Mouse (Mus musculus) 416B (cell line): ENCODE results near the gene Olfr332.
A peak's percentile ranks its signal among the peaks of the same experiment; 100 is the strongest.
"Not testable (repeated sequence)": the region's sequence is repeated elsewhere in the genome, so short reads cannot be mapped to it uniquely, and the experiment has no call there.

ENCODE experiments used
- DNase-seq: peaks from one replicate; pipeline ENCODE4 v3.0.0; 2011; ENCODE audit warnings: low read depth

Olfr332 gene

GRCm38 (mm10) chr11:58492455-58492854, at the start of gene Olfr332:
TSS of gene Olfr332 (minus strand) at chr11:58492555.
- no peak for DNase-seq

DNA sequence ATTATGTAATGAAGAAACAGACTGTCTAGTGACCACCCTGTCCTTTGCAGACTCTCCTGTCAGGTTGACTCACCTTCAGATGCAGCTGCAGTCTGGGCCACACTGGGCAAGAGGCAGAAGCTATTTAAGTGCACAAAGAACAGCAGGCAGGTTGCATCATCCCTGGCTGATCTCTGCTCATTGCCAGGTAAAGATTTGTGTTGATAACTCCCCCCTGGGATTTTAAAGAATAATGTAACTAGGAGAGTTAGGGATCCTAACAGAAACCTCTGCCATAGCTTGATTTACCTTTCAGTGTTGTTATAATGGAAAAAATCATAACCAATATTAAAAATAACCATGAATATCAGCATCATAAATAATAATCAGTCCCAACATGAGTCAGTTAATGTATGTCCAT, 42.4 kb upstream of the Olfr332 start, which contains the start of gene Olfr330:
Gene Olfr330, minus strand, starts transcription at position 101 of the 400 bp plus-strand sequence.
- not testable (repeated sequence) for DNase-seq

GRCm38 (mm10) chr11:58519756-58520155, 27.4 kb upstream of the Olfr332 start:
- not testable (repeated sequence) for DNase-seq

GRCm38 (mm10) chr11:58518916-58519315, 26.6 kb upstream of the Olfr332 start:
- not testable (repeated sequence) for DNase-seq

GRCm38 (mm10) chr11:58509058-58509457, 16.7 kb upstream of the Olfr332 start:
- not testable (repeated sequence) for DNase-seq

DNA sequence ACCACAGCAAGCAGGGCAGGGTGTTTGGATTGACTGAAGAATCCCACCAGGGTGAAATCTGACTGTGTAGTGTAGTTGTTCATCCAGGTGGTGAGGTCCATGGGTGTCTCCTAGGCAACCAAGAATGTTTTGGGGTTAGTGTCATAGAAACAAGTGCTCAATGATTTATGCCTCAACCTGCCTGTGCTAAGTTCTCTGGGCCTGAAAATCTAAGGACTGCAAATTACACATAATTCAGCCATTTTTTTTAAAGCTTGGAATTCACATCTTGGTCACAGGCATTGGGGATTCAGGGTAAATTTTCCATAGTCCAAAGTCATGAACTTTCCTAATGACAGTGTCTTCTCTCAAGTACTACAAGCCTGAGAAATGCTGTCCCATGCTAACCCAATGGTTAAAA, 10.1 kb upstream of the Olfr332 start, which contains the start of gene Olfr331:
Gene Olfr331, minus strand, starts transcription at position 101 of the 400 bp plus-strand sequence.
- not testable (repeated sequence) for DNase-seq

DNA sequence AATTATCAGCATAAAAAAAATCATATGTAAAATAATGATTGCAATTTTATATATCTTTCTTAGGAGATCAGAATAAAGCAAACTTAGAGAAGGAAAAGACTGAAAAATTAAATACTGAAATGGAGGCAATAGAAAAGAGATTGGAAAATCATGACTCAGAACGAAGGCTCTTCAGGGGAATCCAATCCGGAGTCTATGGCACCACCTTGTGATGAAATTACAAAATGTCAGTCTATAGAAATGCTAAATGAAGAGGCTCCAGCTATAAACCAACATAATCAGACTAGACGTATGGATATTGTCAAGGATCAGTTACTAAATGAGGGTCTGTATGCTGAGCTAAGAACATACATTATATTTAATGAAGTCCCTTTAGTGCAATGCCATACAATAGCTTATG, 6.9 kb upstream of the Olfr332 start:
- peak; percentile 24 for DNase-seq

- no peak for DNase-seq
These were observed 6.4 kb upstream of the Olfr332 start for GRCm38 (mm10) chr11:58498761-58499160.

DNA sequence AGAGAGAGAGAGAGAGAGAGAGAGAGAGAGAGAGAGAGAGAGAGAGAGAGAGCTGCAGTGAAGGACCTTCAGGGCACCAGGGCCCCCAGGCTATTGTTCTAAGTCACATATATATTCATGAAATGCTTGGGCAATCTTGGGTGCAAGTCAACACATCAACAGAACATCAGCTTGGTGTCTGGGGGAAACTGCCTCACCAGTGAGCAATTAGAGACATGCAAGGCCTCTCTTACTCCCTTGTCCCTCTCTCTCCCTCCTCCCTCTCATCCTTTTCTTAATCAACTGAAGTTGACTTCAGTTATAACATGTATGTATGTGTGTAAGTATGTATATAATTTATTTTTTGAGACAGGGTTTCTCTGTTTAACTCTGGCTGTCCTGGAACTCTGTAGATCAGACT, 30.2 kb downstream of the Olfr332 start, which contains the start of gene Olfr30:
Gene Olfr30, minus strand, starts transcription at position 101 of the 400 bp plus-strand sequence.
- DNase-seq: no peak

GRCm38 (mm10) chr11:58453592-58453991, 38.8 kb downstream of the Olfr332 start:
- no peak for DNase-seq

DNA sequence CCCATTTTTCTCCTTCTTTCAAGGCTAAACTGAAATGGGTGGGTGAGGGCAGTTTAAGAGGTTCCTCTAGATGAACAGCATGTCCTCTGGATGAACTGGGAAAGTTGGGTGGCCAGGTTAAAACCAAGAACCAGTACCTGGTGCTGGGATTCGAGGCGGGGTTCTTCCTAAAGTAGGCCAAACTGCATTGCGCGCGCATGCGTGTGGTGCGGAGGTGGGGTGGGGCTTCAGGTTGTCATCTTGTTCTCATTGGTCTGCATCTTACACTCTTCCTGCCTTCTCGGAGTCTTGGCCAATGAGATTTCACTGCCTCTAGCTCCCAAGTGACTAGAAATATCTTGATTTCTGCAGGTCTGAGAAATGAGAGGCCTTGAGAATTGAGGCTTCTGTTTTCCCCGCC, 39.6 kb downstream of the Olfr332 start, which contains the start of gene Lypd9:
Gene Lypd9, minus strand, starts transcription at position 165 of the 400 bp plus-strand sequence.
- DNase-seq: no peak
